Mouse (Mus musculus): ENCODE data around the gene Rpl27a. TPM values are rescaled to one million over a fixed set of nuclear protein-coding genes. Genes with fewer than 3 reads are reported as not detected.

Rpl27a gene
- total and polyA plus RNA-seq, 3 experiments: 221 to 1,252 TPM; not detected in 1

DNA sequence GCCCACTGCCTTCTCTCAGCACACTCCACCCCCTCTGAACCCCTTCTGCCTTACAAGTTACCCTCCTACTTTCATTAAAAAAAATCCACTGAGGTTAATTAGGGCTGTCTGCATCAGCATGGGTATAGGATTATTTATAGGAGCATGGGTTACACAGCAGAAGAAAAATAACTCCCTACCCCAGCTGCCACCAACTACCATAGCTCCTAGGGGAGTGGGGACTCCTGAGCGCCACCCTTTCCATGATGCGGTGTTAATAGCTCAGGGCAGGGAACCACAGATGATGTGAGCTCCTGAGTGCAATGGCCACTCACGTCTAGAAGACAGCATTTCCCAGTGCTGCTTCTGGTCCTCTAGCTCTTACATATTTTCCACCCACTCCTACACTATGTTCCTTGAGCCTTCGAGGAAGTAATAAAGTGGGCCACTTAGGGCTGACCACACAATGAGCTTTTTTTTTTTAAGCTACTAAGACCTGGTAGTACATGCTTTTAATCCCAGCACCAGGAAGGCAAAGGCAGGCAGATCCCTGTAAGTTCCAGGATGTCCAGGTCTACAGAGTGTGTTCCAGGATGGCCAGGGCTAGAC, 44.9 kb downstream of the Rpl27a start:
- H3K79me2 ChIP-seq (ENCODE audit: control insufficient read depth, insufficient read depth, low read length, poor library complexity): no peaks in the 10 kb centered on the region
- no peak for TF ChIP-seq USF1 (IDR thresholded peaks at IDR 0.05; ENCODE audit: low read depth, low read length)
- TF ChIP-seq ZMIZ1 (IDR thresholded peaks at IDR 0.05; ENCODE audit: low read depth, low read length): no peak
- TF ChIP-seq MAZ (IDR thresholded peaks at IDR 0.05; ENCODE audit: low read depth, low read length): no peak
- no peak for TF ChIP-seq NRF1 (IDR thresholded peaks at IDR 0.05; ENCODE audit: insufficient read depth, low read depth, low read length, poor library complexity, severe bottlenecking)
- TF ChIP-seq USF2 (IDR thresholded peaks at IDR 0.05; ENCODE audit: borderline replicate concordance in 1 of 2, insufficient read depth in 1 of 2, low read depth in 1 of 2, low read length in 2 of 2): no peak
- TF ChIP-seq SIN3A (IDR thresholded peaks at IDR 0.05; ENCODE audit: low read length): no peak
- TF ChIP-seq TCF12 (IDR thresholded peaks at IDR 0.05; ENCODE audit: low read depth, low read length): no peak
- no peak for TF ChIP-seq GABPA (IDR thresholded peaks at IDR 0.05; ENCODE audit: low read depth, low read length)
- TF ChIP-seq ZKSCAN1 (IDR thresholded peaks at IDR 0.05; ENCODE audit: low read depth, low read length): no peak
- TF ChIP-seq KAT2A (conservative IDR thresholded peaks at IDR 0.05; ENCODE audit: low read depth, low read length): no peak
- TF ChIP-seq ETS1 (IDR thresholded peaks at IDR 0.05; ENCODE audit: low read depth, low read length): no peak
- TF ChIP-seq CHD1 (IDR thresholded peaks at IDR 0.05; ENCODE audit: low read depth, low read length): no peak
- no peak for TF ChIP-seq POLR2A (IDR thresholded peaks at IDR 0.05; ENCODE audit: control insufficient read depth in 1 of 2, insufficient read depth in 1 of 2, low read depth in 1 of 2, low read length in 2 of 2, poor library complexity in 1 of 2)
- no peak for TF ChIP-seq MAFK (IDR thresholded peaks at IDR 0.05; ENCODE audit: borderline replicate concordance, low read depth, low read length)
- TF ChIP-seq JUND (IDR thresholded peaks at IDR 0.05; ENCODE audit: low read depth, low read length): no peak
- no peak for TF ChIP-seq ZNF384 (IDR thresholded peaks at IDR 0.05; ENCODE audit: low read depth, low read length)
- no peak for TF ChIP-seq RCOR1 (IDR thresholded peaks at IDR 0.05; ENCODE audit: low read depth, low read length)
- H3K27me3 ChIP-seq (ENCODE audit: control insufficient read depth in 1 of 2, insufficient read depth in 2 of 2, low read length in 2 of 2): no peaks in the 10 kb centered on the region
- no peak overlapping the region for H3K27ac ChIP-seq (ENCODE audit: control insufficient read depth, low read depth, low read length)
- H3K9me3 ChIP-seq (replicated peaks; ENCODE audit: insufficient read depth, low read length): no peaks in the 10 kb centered on the region
- H3K4me3 ChIP-seq (ENCODE audit: control insufficient read depth in 1 of 2, insufficient read depth in 1 of 2, low read depth in 2 of 2, low read length in 2 of 2): no peak overlapping the region
- no peaks in the 10 kb centered on the region for H3K36me3 ChIP-seq (ENCODE audit: control insufficient read depth in 1 of 2, insufficient read depth in 2 of 2, low read length in 2 of 2)
- no peak overlapping the region for H3K9ac ChIP-seq (ENCODE audit: control insufficient read depth, low read depth, low read length, poor library complexity, severe bottlenecking)
- DNase-seq (ENCODE audit: low read depth, low spot score): no peak
- no peaks in the 10 kb centered on the region for H3K4me1 ChIP-seq (ENCODE audit: control insufficient read depth in 1 of 2, insufficient read depth in 2 of 2, low read length in 2 of 2)

DNA sequence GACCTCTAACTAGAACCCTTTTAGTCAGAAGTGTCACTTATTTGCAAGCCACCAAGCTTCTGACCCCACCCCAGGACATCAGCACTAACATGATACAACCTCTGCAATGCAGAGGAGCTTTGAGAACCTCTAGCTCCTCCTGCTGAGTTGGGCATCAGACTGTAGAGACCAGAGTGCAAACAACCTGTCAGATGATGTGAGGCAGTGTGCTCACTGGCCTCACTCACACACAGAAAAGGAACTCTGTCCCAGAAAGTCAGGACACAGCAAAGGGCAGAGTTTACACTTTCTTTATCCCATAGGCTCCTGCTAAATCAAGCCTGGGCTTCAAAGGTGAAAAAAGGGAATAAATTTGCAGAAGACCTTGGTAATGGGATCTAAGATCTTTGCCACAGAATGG, 47.4 kb downstream of the Rpl27a start:
- no peak for DNase-seq (ENCODE audit: low read depth, low spot score)
- H3K4me1 ChIP-seq (ENCODE audit: control insufficient read depth in 1 of 2, insufficient read depth in 2 of 2, low read length in 2 of 2): no peaks in the 10 kb centered on the region

More for the DNA sequence above, 47.4 kb downstream of the Rpl27a start:
- H3K79me2 ChIP-seq (ENCODE audit: control insufficient read depth, insufficient read depth, low read length, poor library complexity): no peaks in the 10 kb centered on the region
- TF ChIP-seq RCOR1 (IDR thresholded peaks at IDR 0.05; ENCODE audit: low read depth, low read length) (no peak), MAFK (IDR thresholded peaks at IDR 0.05; ENCODE audit: borderline replicate concordance, low read depth, low read length) (no peak), E2F4 (IDR thresholded peaks at IDR 0.05; ENCODE audit: borderline replicate concordance, low read depth, low read length) (no peak), USF1 (IDR thresholded peaks at IDR 0.05; ENCODE audit: low read depth, low read length) (no peak), MYC (IDR thresholded peaks at IDR 0.05; ENCODE audit: low read depth, low read length) (no peak), BHLHE40 (IDR thresholded peaks at IDR 0.05; ENCODE audit: borderline replicate concordance, low read depth, low read length) (no peak), TCF12 (IDR thresholded peaks at IDR 0.05; ENCODE audit: low read depth, low read length) (no peak), CHD1 (IDR thresholded peaks at IDR 0.05; ENCODE audit: low read depth, low read length) (no peak), RAD21 (IDR thresholded peaks at IDR 0.05; ENCODE audit: low read depth, low read length) (no peak), CTCF (IDR thresholded peaks at IDR 0.05 in 2 of 3, conservative IDR thresholded peaks at IDR 0.05 in 1 of 3; ENCODE audit: control insufficient read depth in 1 of 3, insufficient read depth in 1 of 3, low read depth in 2 of 3, low read length in 3 of 3, poor library complexity in 1 of 3, severe bottlenecking in 1 of 3) (no peak), POLR2AphosphoS2 (IDR thresholded peaks at IDR 0.05; ENCODE audit: low read length) (no peak)
- H3K9me3 ChIP-seq (replicated peaks; ENCODE audit: insufficient read depth, low read length): no peaks in the 10 kb centered on the region
- no peak overlapping the region for H3K9ac ChIP-seq (ENCODE audit: control insufficient read depth, low read depth, low read length, poor library complexity, severe bottlenecking)
- no peaks in the 10 kb centered on the region for H3K36me3 ChIP-seq (ENCODE audit: control insufficient read depth in 1 of 2, insufficient read depth in 2 of 2, low read length in 2 of 2)
- H3K27ac ChIP-seq (ENCODE audit: control insufficient read depth, low read depth, low read length): no peak overlapping the region
- H3K4me3 ChIP-seq (ENCODE audit: control insufficient read depth in 1 of 2, insufficient read depth in 1 of 2, low read depth in 2 of 2, low read length in 2 of 2): no peak overlapping the region
- no peaks in the 10 kb centered on the region for H3K27me3 ChIP-seq (ENCODE audit: control insufficient read depth in 1 of 2, insufficient read depth in 2 of 2, low read length in 2 of 2)

All from MEL (cell line).